Mouse (Mus musculus) CH12.LX (cell line): ENCODE results near the gene Psmb11.
A peak's percentile ranks its signal among the peaks of the same experiment; 100 is the strongest.

Experiments
- CTCF ChIP-seq, 2 experiments: IDR thresholded peaks in 1 of 2; conservative IDR thresholded peaks in 1 of 2; 2 replicates each; pipeline ENCODE4 v1.5.1; 2011 to 2012; ENCODE audit warnings: low read depth in 2 of 2, low read length in 2 of 2, improper control_type of control experiment in 1 of 2, inconsistent platforms in 1 of 2, mild to moderate bottlenecking in 1 of 2, moderate library complexity in 1 of 2
- JUND ChIP-seq: conservative IDR thresholded peaks from 2 replicates; pipeline ENCODE4 v1.6.1; 2011; ENCODE audit warnings: low read depth, low read length, improper control_type of control experiment
- MAX ChIP-seq: IDR thresholded peaks from 2 replicates; pipeline ENCODE4 v1.6.1; 2011; ENCODE audit warnings: low read length, improper control_type of control experiment
- POLR2A ChIP-seq: IDR thresholded peaks from 2 replicates; pipeline ENCODE4 v1.6.1; 2011; ENCODE audit warnings: low read depth, mild to moderate bottlenecking, improper control_type of control experiment, low read length
- POLR2AphosphoS2 ChIP-seq: IDR thresholded peaks from 2 replicates; pipeline ENCODE4 v1.6.1; 2011; ENCODE audit warnings: low read depth, low read length, improper control_type of control experiment
- RAD21 ChIP-seq: IDR thresholded peaks from 2 replicates; pipeline ENCODE4 v1.6.1; 2011; ENCODE audit warnings: low read depth, mild to moderate bottlenecking, low read length, improper control_type of control experiment, moderate library complexity
- TCF12 ChIP-seq: IDR thresholded peaks from 2 replicates; pipeline ENCODE4 v1.6.1; 2014; ENCODE audit warnings: low read depth, mild to moderate bottlenecking, inconsistent platforms, low read length, improper control_type of control experiment
- ZC3H11A ChIP-seq: IDR thresholded peaks from 2 replicates; pipeline ENCODE4 v1.6.1; 2012; ENCODE audit warnings: low read depth, mild to moderate bottlenecking, inconsistent platforms, low read length, improper control_type of control experiment

DNA sequence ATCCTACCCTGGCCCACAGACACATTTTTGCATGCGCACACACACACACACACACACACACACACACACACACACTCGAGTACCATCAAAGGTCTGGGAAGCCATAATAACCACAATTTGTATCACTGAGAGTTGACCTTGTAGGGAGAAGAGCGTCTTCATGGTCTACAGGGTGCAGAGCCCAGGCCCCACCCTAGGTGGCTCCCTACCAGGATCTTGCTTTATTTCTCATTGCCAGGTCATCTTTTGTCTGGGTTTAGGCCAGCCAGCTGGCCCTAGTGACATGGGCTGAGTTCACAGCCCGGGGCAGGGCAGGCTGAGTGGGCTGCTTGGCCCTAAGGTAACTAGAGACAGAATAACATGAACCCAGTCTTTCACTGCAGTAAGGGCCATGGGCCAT is 12.9 kb downstream of the Psmb11 start:
- no peak for TF ChIP-seq RAD21
- TF ChIP-seq MAX: no peak
- TF ChIP-seq ZC3H11A: no peak
- TF ChIP-seq POLR2AphosphoS2: no peak
- no peak for TF ChIP-seq TCF12
- TF ChIP-seq CTCF (conservative IDR thresholded peaks at IDR 0.05 in 1 of 2, IDR thresholded peaks at IDR 0.05 in 1 of 2; ENCODE audit: low read depth in 2 of 2, low read length in 2 of 2): peak in 1 of 2 experiments; percentile 35; a peak in 2 of 4 replicates
- no peak for TF ChIP-seq POLR2A
- no peak for TF ChIP-seq JUND
